Mouse (Mus musculus): Measurements from ENCODE around the gene Rnf185. TPM values are rescaled to one million over a fixed set of nuclear protein-coding genes. Genes with fewer than 3 reads are reported as not detected.

Gene Rnf185
- polyA plus RNA-seq, 1 experiment from 2014 or later = 7.3 TPM

- Histone ChIP-seq H3K4me1 (replicated peaks) (no peaks in the 10 kb centered on the region; the same call in 1 of the 2 replicates), H3K27me3 (no peaks in the 10 kb centered on the region), H3K9ac (no peak overlapping the region), H3K27ac (no peak overlapping the region), H3K36me3 (no peaks in the 10 kb centered on the region), H3K9me3 (replicated peaks) (no peaks in the 10 kb centered on the region), H3K4me2 (no peak overlapping the region), H3K4me3 (replicated peaks) (no peak overlapping the region)
- 54% methylated on average over 7 of the region's 7 CpGs for WGBS (ENCODE audit: insufficient replicate concordance)
- DNase-seq (no peak), ATAC-seq (ENCODE audit: low read depth) (no peak)
These were observed 22.4 kb upstream of the Rnf185 start for GRCm38 (mm10) chr11:3474480-3475115.

DNA sequence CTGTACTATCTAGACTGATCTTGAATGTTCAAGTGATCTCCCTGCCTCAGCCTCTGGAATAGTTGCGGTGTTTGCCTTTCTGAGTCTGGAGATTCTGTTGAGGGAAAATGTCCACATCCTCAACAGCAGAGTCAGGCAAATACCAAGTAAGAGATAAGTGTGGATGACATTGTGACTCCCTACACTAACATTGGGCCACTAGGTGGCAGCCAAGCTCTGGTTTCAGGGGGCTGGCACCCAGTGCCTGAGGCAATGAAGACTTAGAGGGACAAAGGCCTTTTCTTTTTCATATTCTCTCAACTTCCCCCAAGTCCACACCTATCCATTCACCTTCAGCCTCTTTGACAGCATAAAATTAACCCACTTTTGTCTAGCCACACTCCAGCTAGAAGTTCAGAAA lies 20.3 kb upstream of the Rnf185 start:
- peak; percentile 61 for ATAC-seq (ENCODE audit: low read depth)
- Histone ChIP-seq H3K9me3 (replicated peaks) (no peaks in the 10 kb centered on the region), H3K4me1 (replicated peaks) (no peaks in the 10 kb centered on the region; the same call in 1 of the 2 replicates), H3K27ac (no peak overlapping the region), H3K27me3 (no peaks in the 10 kb centered on the region), H3K4me2 (no peak overlapping the region), H3K9ac (no peak overlapping the region), H3K4me3 (replicated peaks) (no peak overlapping the region), H3K36me3 (no peaks in the 10 kb centered on the region)
- WGBS (ENCODE audit: insufficient replicate concordance) = 16% methylated on average over 1 of the region's 1 CpGs
- DNase-seq = peak; percentile 50

DNA sequence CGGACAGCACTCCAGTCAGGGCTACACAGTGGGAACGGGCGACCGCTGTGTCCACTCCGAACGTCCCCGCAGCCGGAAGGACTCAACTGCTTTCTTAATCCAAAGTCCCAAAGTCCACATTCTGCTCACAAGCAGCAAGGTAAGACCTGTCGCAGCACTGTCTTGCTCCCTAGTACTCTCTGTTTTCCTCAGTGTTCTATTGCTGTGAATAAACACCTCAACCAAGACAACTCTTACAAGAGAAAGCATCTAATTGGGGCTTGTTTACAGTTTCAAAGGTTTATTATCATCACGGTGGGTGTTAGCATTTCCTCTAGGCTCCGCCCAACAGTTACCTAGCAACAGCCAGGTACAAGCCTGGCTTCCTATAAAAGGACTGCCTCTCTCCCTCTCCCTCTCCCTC lies 19.3 kb upstream of the Rnf185 start:
- Histone ChIP-seq H3K9ac (no peak overlapping the region), H3K4me3 (replicated peaks) (no peak overlapping the region), H3K9me3 (replicated peaks) (no peaks in the 10 kb centered on the region), H3K36me3 (no peaks in the 10 kb centered on the region), H3K27ac (no peak overlapping the region), H3K27me3 (no peaks in the 10 kb centered on the region), H3K4me2 (no peak overlapping the region), H3K4me1 (replicated peaks) (no peaks in the 10 kb centered on the region; the same call in 1 of the 2 replicates)
- DNase-seq (no peak), ATAC-seq (ENCODE audit: low read depth) (0 out of 2 replicates have a peak, but pooled peaks have one; percentile 24)
- WGBS (ENCODE audit: insufficient replicate concordance) = 31% methylated on average over 11 of the region's 11 CpGs

DNA sequence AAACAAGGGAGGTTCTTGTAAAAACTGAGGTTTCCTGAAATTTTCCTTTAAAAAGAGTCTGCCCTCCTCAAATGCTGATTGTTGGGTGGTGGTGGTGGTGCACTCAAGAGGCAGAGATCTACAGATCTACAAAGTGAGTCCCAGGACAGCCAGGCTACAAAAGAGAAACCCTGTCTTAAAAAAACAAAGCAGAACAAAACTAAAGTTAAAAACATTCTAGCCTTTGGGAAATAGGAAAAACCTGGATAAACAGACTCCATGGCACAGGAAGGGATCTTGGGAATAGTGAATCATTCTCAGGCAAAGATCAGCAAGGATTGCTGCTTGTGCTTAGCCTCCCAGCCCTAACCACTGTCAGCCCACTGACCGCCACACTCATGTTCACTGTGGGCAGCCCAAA lies 10.7 kb upstream of the Rnf185 start:
- DNase-seq (no peak), ATAC-seq (ENCODE audit: low read depth) (no peak)
- H3K4me2 ChIP-seq = no peak overlapping the region
- no peak overlapping the region for H3K4me3 ChIP-seq (replicated peaks)
- H3K4me1 ChIP-seq (replicated peaks) = no peaks in the 10 kb centered on the region
- H3K27me3 ChIP-seq = no peaks in the 10 kb centered on the region
- no peak overlapping the region for H3K9ac ChIP-seq
- 80% methylated on average over 1 of the region's 1 CpGs for WGBS (ENCODE audit: insufficient replicate concordance)
- no peaks in the 10 kb centered on the region for H3K9me3 ChIP-seq (replicated peaks)
- no peak overlapping the region for H3K27ac ChIP-seq
- H3K36me3 ChIP-seq = no peaks in the 10 kb centered on the region

DNA sequence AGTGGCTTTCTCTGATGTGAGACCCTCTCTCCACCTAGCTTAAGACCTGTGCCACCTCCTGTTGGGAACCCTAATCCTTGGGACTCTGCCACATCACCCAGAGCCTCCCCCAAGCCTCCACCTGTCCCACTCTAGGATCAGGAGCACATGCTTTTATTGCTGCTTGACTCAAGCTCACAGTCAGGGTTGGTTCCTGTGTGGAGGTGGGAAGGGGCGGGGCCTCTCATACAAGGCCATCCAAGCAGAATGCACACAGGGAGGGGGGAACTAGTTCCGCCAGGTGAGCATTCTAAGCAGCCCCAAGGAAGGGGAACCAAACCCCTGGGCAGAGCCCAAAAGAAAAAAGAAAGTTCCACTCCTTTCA lies 6.9 kb upstream of the Rnf185 start:
- H3K27me3 ChIP-seq = no peaks in the 10 kb centered on the region
- H3K4me1 ChIP-seq (replicated peaks) = peaks cover 7% of the 10 kb centered on the region
- no peak for DNase-seq
- H3K27ac ChIP-seq = peak overlapping the region; percentile 37; the same call in 1 of the 2 replicates
- no peak overlapping the region for H3K9ac ChIP-seq
- peaks cover 9% of the 10 kb centered on the region for H3K36me3 ChIP-seq
- 56% methylated on average over 2 of the region's 2 CpGs for WGBS (ENCODE audit: insufficient replicate concordance)
- peak; percentile 18; the same call in 1 of the 2 replicates for ATAC-seq (ENCODE audit: low read depth)
- H3K4me3 ChIP-seq (replicated peaks) = no peak overlapping the region
- H3K9me3 ChIP-seq (replicated peaks) = no peaks in the 10 kb centered on the region
- H3K4me2 ChIP-seq = no peak overlapping the region

- no peak for DNase-seq
- Histone ChIP-seq H3K9me3 (replicated peaks) (no peaks in the 10 kb centered on the region), H3K27me3 (no peaks in the 10 kb centered on the region), H3K36me3 (peaks cover 9% of the 10 kb centered on the region), H3K4me3 (replicated peaks) (no peak overlapping the region), H3K4me2 (no peak overlapping the region), H3K4me1 (replicated peaks) (peaks cover 8% of the 10 kb centered on the region), H3K27ac (peak overlapping the region; percentile 37; the same call in 1 of the 2 replicates), H3K9ac (no peak overlapping the region)
- WGBS (ENCODE audit: insufficient replicate concordance) = 66% methylated on average over 13 of the region's 13 CpGs
- ATAC-seq (ENCODE audit: low read depth) = peak; percentile 75
These were observed 6.4 kb upstream of the Rnf185 start for GRCm38 (mm10) chr11:3458428-3459104.

GRCm38 (mm10) chr11:3456354-3456753 lies 4.2 kb upstream of the Rnf185 start:
- no peak overlapping the region for H3K4me2 ChIP-seq
- no peaks in the 10 kb centered on the region for H3K9me3 ChIP-seq (replicated peaks)
- no peak overlapping the region for H3K27ac ChIP-seq
- no peak overlapping the region for H3K9ac ChIP-seq
- WGBS (ENCODE audit: insufficient replicate concordance) = 17% methylated on average over 1 of the region's 1 CpGs
- no peak overlapping the region for H3K4me3 ChIP-seq (replicated peaks)
- no peaks in the 10 kb centered on the region for H3K27me3 ChIP-seq
- H3K4me1 ChIP-seq (replicated peaks) = peaks cover 20% of the 10 kb centered on the region
- DNase-seq = peak; percentile 39
- ATAC-seq (ENCODE audit: low read depth) = no peak
- H3K36me3 ChIP-seq = peaks cover 9% of the 10 kb centered on the region

DNA sequence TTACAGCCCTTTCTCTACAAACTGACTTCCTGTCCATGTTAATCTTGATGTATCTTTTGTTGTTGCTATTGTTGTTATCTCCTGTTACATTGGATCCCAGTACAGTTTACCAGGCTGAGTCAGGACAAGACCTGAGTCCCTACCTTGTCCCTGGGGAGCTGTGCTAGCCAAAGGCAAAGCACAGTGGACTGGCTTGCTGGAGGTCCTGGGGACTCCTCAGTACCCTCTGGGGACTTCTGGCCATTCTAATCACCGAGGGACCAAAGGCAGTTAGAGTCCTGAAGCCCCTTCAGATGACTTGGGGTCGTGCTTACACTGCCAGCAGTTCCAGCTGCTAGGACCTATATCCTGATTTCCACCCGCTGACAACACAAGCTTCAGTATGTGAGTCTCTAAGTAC lies 2.3 kb upstream of the Rnf185 start:
- 86% methylated on average over 3 of the region's 3 CpGs for WGBS (ENCODE audit: insufficient replicate concordance)

GRCm38 (mm10) chr11:3453467-3453866 lies 1.3 kb upstream of the Rnf185 start:
- ATAC-seq (ENCODE audit: low read depth) = no peak
- DNase-seq = no peak
- H3K36me3 ChIP-seq = peaks cover 9% of the 10 kb centered on the region
- H3K9me3 ChIP-seq (replicated peaks) = no peaks in the 10 kb centered on the region
- peak overlapping the region; percentile 98 for H3K4me2 ChIP-seq
- H3K27ac ChIP-seq = no peak overlapping the region
- peaks cover 31% of the 10 kb centered on the region for H3K4me1 ChIP-seq (replicated peaks)
- H3K27me3 ChIP-seq = no peaks in the 10 kb centered on the region
- H3K9ac ChIP-seq = peak overlapping the region; percentile 76; the same call in 1 of the 2 replicates
- WGBS (ENCODE audit: insufficient replicate concordance) = 57% methylated on average over 6 of the region's 6 CpGs
- peak overlapping the region; percentile 88 for H3K4me3 ChIP-seq (replicated peaks)

More for the DNA sequence above, 2.3 kb upstream of the Rnf185 start:
- Histone ChIP-seq H3K4me1 (replicated peaks) (peaks cover 31% of the 10 kb centered on the region), H3K4me2 (no peak overlapping the region), H3K9me3 (replicated peaks) (no peaks in the 10 kb centered on the region), H3K36me3 (peaks cover 9% of the 10 kb centered on the region), H3K4me3 (replicated peaks) (no peak overlapping the region), H3K9ac (no peak overlapping the region), H3K27me3 (no peaks in the 10 kb centered on the region), H3K27ac (no peak overlapping the region)
- DNase-seq (no peak), ATAC-seq (ENCODE audit: low read depth) (no peak)

DNA sequence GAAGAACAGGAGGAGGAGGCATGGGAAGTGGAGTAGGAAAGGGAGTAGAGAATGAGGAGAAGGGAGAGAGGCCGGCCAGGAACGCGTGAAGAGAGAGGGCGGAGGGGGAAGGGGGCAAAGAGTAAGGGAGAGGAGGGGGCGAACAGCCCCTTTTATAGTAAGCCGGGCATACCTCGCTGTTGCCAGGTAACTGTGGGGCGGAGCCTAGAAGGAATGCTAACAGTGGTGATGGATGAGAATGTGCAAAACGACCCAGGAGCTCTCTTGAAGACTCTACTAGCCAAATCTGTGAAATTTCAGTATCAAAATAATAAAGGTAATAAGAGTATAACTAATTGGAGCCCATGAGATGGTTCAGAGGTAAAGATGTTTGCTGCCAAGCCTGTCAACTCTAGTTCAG lies 606 bp upstream of the Rnf185 start:
- Histone ChIP-seq H3K27me3 (no peaks in the 10 kb centered on the region), H3K4me2 (peak overlapping the region; percentile 98), H3K4me1 (replicated peaks) (peaks cover 33% of the 10 kb centered on the region), H3K9ac (peak overlapping the region; percentile 76), H3K4me3 (replicated peaks) (peak overlapping the region; percentile 88), H3K27ac (peak overlapping the region; percentile 85), H3K36me3 (peaks cover 9% of the 10 kb centered on the region), H3K9me3 (replicated peaks) (no peaks in the 10 kb centered on the region)
- WGBS (ENCODE audit: insufficient replicate concordance) = 2% methylated on average over 9 of the region's 9 CpGs
- ATAC-seq (ENCODE audit: low read depth) = peak; percentile 7
- DNase-seq = peak; percentile 18

- no peak for DNase-seq
- Histone ChIP-seq H3K4me3 (replicated peaks) (peak overlapping the region; percentile 88), H3K27me3 (no peaks in the 10 kb centered on the region), H3K9ac (peak overlapping the region; percentile 86), H3K27ac (peak overlapping the region; percentile 85), H3K9me3 (replicated peaks) (no peaks in the 10 kb centered on the region), H3K36me3 (peaks cover 9% of the 10 kb centered on the region), H3K4me2 (peak overlapping the region; percentile 98), H3K4me1 (replicated peaks) (peaks cover 34% of the 10 kb centered on the region)
- under 1% methylated on average over 20 of the region's 20 CpGs for WGBS (ENCODE audit: insufficient replicate concordance)
- peak; percentile 50 for ATAC-seq (ENCODE audit: low read depth)
These were observed 431 bp downstream of the Rnf185 start for GRCm38 (mm10) chr11:3451701-3452163.
